Mouse (Mus musculus) common myeloid progenitor, adult 5-6 weeks (primary cell): Measurements from ENCODE around the gene Rfesd. TPM values are rescaled to one million over a fixed set of nuclear protein-coding genes. Genes with fewer than 3 reads are reported as not detected.

Source experiments
- ATAC-seq: replicated peaks from 2 replicates; pipeline ENCODE4 v1.8.0; 2016; ENCODE audit warnings: low read depth, mild to moderate bottlenecking, moderate TSS enrichment, inconsistent platforms; ENCODE audit not compliant: poor library complexity, severe bottlenecking
- total RNA-seq: library from RNA; stranded (forward); fragments of 200-1000, 187-1606 nt; gene quantifications from 2 replicates; pipeline ENCODE4 v1.2.3, GENCODE M21; 2017

Rfesd gene
- total RNA-seq, 1 experiment from 2014 or later = 23.2 TPM

DNA sequence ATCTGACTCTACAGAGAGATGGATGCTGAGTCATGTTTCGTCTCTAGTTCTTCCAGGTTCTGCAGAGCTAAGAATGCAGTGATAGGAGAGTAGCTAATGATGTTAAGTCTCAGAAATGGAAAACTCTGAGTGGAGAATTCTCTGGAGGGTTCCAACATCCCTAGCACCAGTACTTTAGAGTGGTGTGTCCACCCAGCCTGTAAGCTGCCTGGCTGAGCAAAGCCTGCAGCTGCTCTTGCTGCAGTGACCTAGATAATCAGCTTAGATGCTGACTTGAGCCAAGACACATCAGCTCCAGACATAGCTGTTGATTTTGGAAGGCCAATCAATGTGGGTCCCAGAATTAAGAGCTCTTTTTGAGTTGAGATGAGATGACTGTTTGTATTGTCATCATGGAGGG lies 30.4 kb downstream of the Rfesd start:
- no peak for ATAC-seq

GRCm38 (mm10) chr13:75981901-75982300 lies 36.6 kb downstream of the Rfesd start:
- ATAC-seq = peak; percentile 54; the same call in 1 of the 2 replicates

DNA sequence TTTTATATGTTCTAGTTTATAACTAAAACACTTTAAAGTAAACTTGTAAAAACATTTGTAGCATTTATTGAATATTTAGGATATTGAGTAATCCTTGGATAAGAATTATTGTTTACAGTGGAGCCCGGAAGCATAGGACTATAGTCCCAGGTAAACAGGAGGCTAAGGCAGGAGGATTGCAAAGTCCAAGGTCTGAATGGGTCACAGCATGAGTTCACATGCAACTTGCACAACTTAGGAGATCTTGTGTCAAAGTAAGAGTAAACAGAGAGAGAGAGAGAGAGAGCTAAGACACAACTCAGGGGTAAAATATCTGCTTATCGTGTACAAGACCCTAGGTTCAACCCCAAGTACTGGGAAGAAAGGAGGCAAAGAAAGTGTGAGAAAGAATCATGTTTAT lies 41.9 kb downstream of the Rfesd start:
- no peak for ATAC-seq

DNA sequence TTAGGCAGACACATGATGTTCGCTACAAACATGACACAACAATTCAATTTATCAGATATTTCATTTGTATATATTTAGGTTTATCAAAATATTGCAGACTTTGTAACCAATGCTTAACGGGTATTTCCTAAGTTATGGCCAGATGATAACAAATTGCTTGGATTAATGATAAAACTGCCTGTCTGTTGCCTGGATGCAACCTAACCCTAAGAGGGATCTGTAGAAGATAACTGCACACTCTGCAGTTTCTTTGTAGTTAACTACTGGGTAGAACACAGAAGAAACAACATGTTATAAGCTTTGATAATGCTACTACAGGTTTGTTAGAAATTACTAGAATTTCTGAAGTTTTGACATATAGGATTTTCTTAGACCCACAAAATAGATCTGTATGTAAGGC lies 42.3 kb downstream of the Rfesd start:
- no peak for ATAC-seq

- no peak for ATAC-seq
Measured at GRCm38 (mm10) chr13:75975629-75976028, 42.9 kb downstream of the Rfesd start.

DNA sequence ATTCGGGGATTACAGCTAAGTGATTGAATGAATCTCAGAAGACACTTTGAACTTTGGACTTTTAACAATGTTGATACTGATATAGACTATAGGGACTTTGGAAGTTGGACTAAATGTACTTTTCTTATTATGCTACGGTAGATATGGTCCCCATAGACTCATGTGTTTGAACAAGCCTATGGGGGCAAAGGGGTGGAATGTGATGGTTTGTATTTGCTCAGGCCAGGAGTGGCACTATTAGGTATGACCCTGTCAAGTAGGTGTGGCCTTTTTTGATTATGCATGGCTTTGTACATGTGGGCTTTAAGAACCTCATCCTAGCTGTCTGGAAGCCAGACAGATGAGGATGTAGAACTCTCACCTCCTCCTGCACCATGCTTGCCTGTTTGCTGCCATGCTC lies 44.0 kb downstream of the Rfesd start:
- no peak for ATAC-seq

- ATAC-seq = no peak
Measured at GRCm38 (mm10) chr13:75966850-75967249, 51.7 kb downstream of the Rfesd start, which contains the start of gene Spata9. Spata9 (plus strand) TSS chr13:75967150.

GRCm38 (mm10) chr13:75955357-75955992 lies 63.0 kb downstream of the Rfesd start:
- no peak for ATAC-seq

Other genes with a start within 250 kb of the Rfesd start
- gene Glrx, start 178.9 kb downstream of the Rfesd start, total RNA-seq = 45.2 and 62.7 TPM in 2 replicates
- gene Rhobtb3, start 74.8 kb downstream of the Rfesd start, total RNA-seq = 11.6 and 33.7 TPM in 2 replicates
- gene Spata9, start 51.6 kb downstream of the Rfesd start, total RNA-seq = not detected in 2 replicates
- 0.05 TPM in 1 of 2 replicates, not detected in the other for gene Gpr150, start 38.3 kb upstream of the Rfesd start, total RNA-seq
- gene Arsk, start 79.9 kb upstream of the Rfesd start, total RNA-seq = 14.1 and 15.0 TPM in 2 replicates
- gene Ttc37, start 80.0 kb upstream of the Rfesd start, total RNA-seq = 44.8 and 56.8 TPM in 2 replicates